Comparison of ENCODE assay signal across 13 mouse cellular contexts in the genomic region with DNA sequence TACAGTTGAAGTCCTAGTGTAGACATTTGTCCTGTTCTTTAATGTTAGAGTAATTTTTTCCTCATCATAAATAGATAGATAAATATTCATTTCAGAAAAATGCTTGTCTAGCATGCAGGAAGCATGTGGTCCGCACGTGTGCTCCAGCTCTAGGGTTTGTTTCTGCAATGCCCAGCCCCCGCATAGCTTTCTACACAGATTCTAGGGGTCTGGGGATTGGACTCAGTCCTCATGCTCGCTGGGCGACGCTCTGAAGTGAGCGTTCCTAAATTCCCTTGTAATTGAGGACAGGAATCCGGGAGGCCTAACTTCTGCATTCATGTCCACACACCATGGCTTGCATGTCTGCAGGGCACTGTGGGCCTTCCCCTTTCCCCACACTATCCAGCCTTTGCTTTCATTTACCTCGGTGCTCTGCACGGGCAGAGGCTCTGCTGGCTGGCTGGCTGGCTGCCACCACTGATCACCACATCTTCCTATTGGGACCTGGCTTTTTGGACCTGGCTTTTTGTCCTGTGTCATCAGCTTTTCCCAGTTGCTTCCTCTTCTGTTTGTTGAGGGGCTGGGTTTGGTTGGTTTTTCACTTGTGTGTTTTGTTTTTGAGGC. TPM values are rescaled to one million over a fixed set of nuclear protein-coding genes. Genes with fewer than 3 reads are reported as not detected.
DNase-seq lines count a peak whose midpoint lies in the region; ATAC-seq and TF ChIP-seq lines count a peak whose summit lies in the region.
"Had no signal": no experiment of that assay in that cellular context is flagged by ENCODE, and none has a peak within 500 bp of the region (broad histone marks: within the 10 kb centered on the region; RNA-seq: fewer than 3 reads in every experiment).

No protein-coding gene starts in this region.

- in situ Hi-C loops in CH12.LX (cut with MboI; ENCODE audit: low pct_ligation_motif_present, low pct_unique_long_range_greater_than_20kb, low sequenced_read_pairs) = no loop called here

- no peaks in the 10 kb centered on the region for H3K9me3 ChIP-seq in CH12.LX (replicated peaks; ENCODE audit: low read length)
- no peaks in the 10 kb centered on the region for H3K9me3 ChIP-seq in embryonic facial prominence, embryonic 13.5 days
- H3K9me3 ChIP-seq: intestine, embryonic 15.5 days had no signal

- dilution Hi-C loops in CH12.LX (cut with MboI; ENCODE audit: extremely low pct_ligation_motif_present, extremely low pct_unique_long_range_greater_than_20kb, low sequenced_read_pairs) = no loop called here

- DNase-seq in layer of hippocampus, adult 9-11 months = peak; percentile 17
- no peak for DNase-seq in layer of hippocampus, adult 18-20 months (ENCODE audit: low spot score in 2 of 2)
- DNase-seq in A20 (ENCODE audit: low read depth, low spot score) (peak; percentile 82), CH12.LX (ENCODE audit: extremely low read depth) (peak; percentile 39)
- DNase-seq in gastrocnemius, postnatal 4 days (ENCODE audit: low spot score in 2 of 2) = no peak
- DNase-seq: lung, embryonic 14.5 days; midbrain, embryonic 14.5 days; retina, postnatal 1 day had no signal

- 42% methylated on average over 10 of the region's 10 CpGs for WGBS in embryonic facial prominence, embryonic 13.5 days

- H3K4me3 ChIP-seq in CH12.LX (replicated peaks in 1 of 3; ENCODE audit: low read depth in 2 of 3, low read length in 2 of 3, poor library complexity in 1 of 3) = no peak overlapping the region
- no peak overlapping the region for H3K4me3 ChIP-seq in embryonic facial prominence, embryonic 13.5 days
- H3K4me3 ChIP-seq: heart, adult 2 months; intestine, embryonic 15.5 days had no signal

- H3K4me2 ChIP-seq in CH12.LX (ENCODE audit: insufficient read depth, low read depth, poor library complexity, severe bottlenecking) = 0 out of 2 replicates have a peak overlapping the region, but pooled peaks have one; percentile 37
- no peak overlapping the region for H3K4me2 ChIP-seq in embryonic facial prominence, embryonic 13.5 days
- H3K4me2 ChIP-seq: intestine, embryonic 15.5 days; lung, embryonic 14.5 days had no signal

- peaks cover 46 to 68% of the 10 kb centered on the region in 2 experiments for H3K36me3 ChIP-seq in CH12.LX (replicated peaks in 1 of 2; ENCODE audit: control insufficient read depth in 1 of 2, insufficient read depth in 1 of 2, low read length in 1 of 2)
- H3K36me3 ChIP-seq in embryonic facial prominence, embryonic 13.5 days = peaks cover 71% of the 10 kb centered on the region

- H3K79me2 ChIP-seq in CH12.LX (replicated peaks; ENCODE audit: control insufficient read depth, extremely low read depth, insufficient read depth, poor library complexity, severe bottlenecking) = no peaks in the 10 kb centered on the region

- TF ChIP-seq RAD21 in CH12.LX (IDR thresholded peaks at IDR 0.05; ENCODE audit: low read depth, low read length) = no peak

- ATAC-seq in embryonic facial prominence, embryonic 13.5 days (ENCODE audit: insufficient number of reproducible peaks, insufficient read depth, low FRiP score, low TSS enrichment, low read depth) = no peak
- no peak for ATAC-seq in megakaryocyte-erythroid progenitor cell, adult 5-6 weeks (replicated peaks; ENCODE audit: low FRiP score, low TSS enrichment, poor library complexity, severe bottlenecking)
- ATAC-seq: CD4-positive, CD25-positive, alpha-beta regulatory T cell, adult 4 months; intestine, embryonic 15.5 days had no signal

- no peak for TF ChIP-seq POLR2A in CH12.LX (IDR thresholded peaks at IDR 0.05; ENCODE audit: low read depth, low read length)

- TF ChIP-seq EP300 in CH12.LX (IDR thresholded peaks at IDR 0.05; ENCODE audit: low read length) = no peak

- H3K27me3 ChIP-seq in CH12.LX (replicated peaks) = no peaks in the 10 kb centered on the region
- H3K27me3 ChIP-seq in embryonic facial prominence, embryonic 13.5 days = no peaks in the 10 kb centered on the region
- H3K27me3 ChIP-seq: intestine, embryonic 15.5 days had no signal

- peaks cover 4 to 39% of the 10 kb centered on the region in 2 experiments for H3K4me1 ChIP-seq in CH12.LX (ENCODE audit: control insufficient read depth in 1 of 2, insufficient read depth in 2 of 2)
- H3K4me1 ChIP-seq in embryonic facial prominence, embryonic 13.5 days = peaks cover 4% of the 10 kb centered on the region; the same call in 1 of the 2 replicates
- H3K4me1 ChIP-seq: intestine, embryonic 15.5 days had no signal

- no peak overlapping the region; the same call in 1 of the 2 replicates for H3K27ac ChIP-seq in CH12.LX (ENCODE audit: insufficient read depth, low read depth)
- peak overlapping the region; percentile 75 for H3K27ac ChIP-seq in embryonic facial prominence, embryonic 13.5 days
- H3K27ac ChIP-seq: heart, adult 2 months; intestine, embryonic 15.5 days had no signal

- TF ChIP-seq CTCF in CH12.LX (conservative IDR thresholded peaks at IDR 0.05 in 1 of 2, IDR thresholded peaks at IDR 0.05 in 1 of 2; ENCODE audit: low read depth in 2 of 2, low read length in 2 of 2) = no peak

- no peak overlapping the region for H3K9ac ChIP-seq in CH12.LX (ENCODE audit: insufficient read depth, low read depth)
- H3K9ac ChIP-seq in embryonic facial prominence, embryonic 13.5 days = peak overlapping the region; percentile 36; the same call in 1 of the 2 replicates
- H3K9ac ChIP-seq: intestine, embryonic 15.5 days; lung, embryonic 14.5 days had no signal

TF ChIP-seq in CH12.LX, 34 proteins besides CTCF, POLR2A, EP300 and RAD21:
- no peak for TF ChIP-seq KAT2A (IDR thresholded peaks at IDR 0.05; ENCODE audit: insufficient replicate concordance, low read length)
- no peak for TF ChIP-seq ZKSCAN1 (IDR thresholded peaks at IDR 0.05; ENCODE audit: borderline replicate concordance, low read depth, low read length)
- no peak for TF ChIP-seq PAX5 (IDR thresholded peaks at IDR 0.05; ENCODE audit: low read length)
- no peak for TF ChIP-seq NRF1 (IDR thresholded peaks at IDR 0.05; ENCODE audit: low read depth, low read length)
- no peak for TF ChIP-seq ZMIZ1 (IDR thresholded peaks at IDR 0.05; ENCODE audit: low read depth, low read length)
- no peak for TF ChIP-seq POLR2AphosphoS2 (IDR thresholded peaks at IDR 0.05; ENCODE audit: low read depth, low read length)
- no peak for TF ChIP-seq IRF4 (IDR thresholded peaks at IDR 0.05; ENCODE audit: low read depth, low read length)
- TF ChIP-seq JUND (conservative IDR thresholded peaks at IDR 0.05; ENCODE audit: low read depth, low read length) = no peak
- TF ChIP-seq SIN3A (IDR thresholded peaks at IDR 0.05; ENCODE audit: low read length) = no peak
- TF ChIP-seq MAX (IDR thresholded peaks at IDR 0.05; ENCODE audit: low read length) = no peak
- no peak for TF ChIP-seq CHD1 (IDR thresholded peaks at IDR 0.05; ENCODE audit: low read depth, low read length)
- no peak for TF ChIP-seq MAFK (IDR thresholded peaks at IDR 0.05; ENCODE audit: insufficient replicate concordance, low read length)
- no peak for TF ChIP-seq ETS1 (conservative IDR thresholded peaks at IDR 0.05; ENCODE audit: low read depth, low read length)
- TF ChIP-seq ELF1 (IDR thresholded peaks at IDR 0.05; ENCODE audit: low read depth, low read length) = no peak

RNA-seq across cellular contexts. Expression of a gene that starts 31.1 kb away (rescaled TPM):
- 10 to 100 TPM; 51.3 to 53.9 TPM for total RNA-seq in layer of hippocampus, adult 18-20 months (2021)
- total RNA-seq in CH12.LX (2012; rRNA removed) (76.0 and 101 TPM in 2 replicates), CH12.LX (2014; rRNA removed) (165 and 167 TPM in 2 replicates)
- 131 and 162 TPM in 2 replicates for polyA plus RNA-seq in CH12.LX (2012; ENCODE audit: insufficient read length, low read depth)
- polyA plus RNA-seq in embryonic facial prominence, embryonic 13.5 days (2015; fragmentation: Nextera tagmentation; extraction: Ambion mirVana) = 120 and 123 TPM in 2 replicates
- total RNA-seq in gastrocnemius, postnatal 4 days (2021) = 10 to 100 TPM; 52.9 to 53.8 TPM
- total RNA-seq in megakaryocyte-erythroid progenitor cell, adult 5-6 weeks (2014; fragmentation: Nextera tagmentation) = 137 and 147 TPM in 2 replicates
- total RNA-seq in megakaryocyte-erythroid progenitor cell, adult 5-6 weeks (2017) = 146 and 222 TPM in 2 replicates

Comparison
In these comparisons a context has a peak if more than half of its experiments do, and no peak if none do; other contexts are left out.
1. DNase-seq: peak in layer of hippocampus, adult 9-11 months (single experiment), A20 (single experiment) and CH12.LX (single experiment); none in layer of hippocampus, adult 18-20 months (0 of 2) and gastrocnemius, postnatal 4 days (0 of 2).